Mouse (Mus musculus) bone marrow, adult 2 months (tissue): ENCODE results near the gene Ifngr2.
"Not testable (repeated sequence)": the region's sequence is repeated elsewhere in the genome, so short reads cannot be mapped to it uniquely, and the experiment has no call there.

Experiments
- CTCF ChIP-seq: fragments of 200-500 bp; IDR thresholded peaks from 2 replicates; pipeline ENCODE4 v1.5.1; 2011; ENCODE audit warnings: low read length, control low read depth; ENCODE audit not compliant: control insufficient read depth, insufficient read depth
- POLR2A ChIP-seq: fragments of 200-500 bp; IDR thresholded peaks from 2 replicates; pipeline ENCODE4 v1.6.1; 2011; ENCODE audit warnings: low read depth, mild to moderate bottlenecking, control low read depth, low read length, borderline replicate concordance; ENCODE audit not compliant: control insufficient read depth

- TF ChIP-seq POLR2A, CTCF: not testable (repeated sequence)
Measured at GRCm38 (mm10) chr16:91530830-91531229, 16.0 kb upstream of the Ifngr2 start.
